Mouse (Mus musculus): ENCODE measurements around the gene Mymk. TPM values are rescaled to one million over a fixed set of nuclear protein-coding genes. Genes with fewer than 3 reads are reported as not detected.
A peak's percentile ranks its signal among the peaks of the same experiment; 100 is the strongest.

Mymk gene
- polyA plus RNA-seq, 1 experiment from 2014 or later = 2.6 TPM

DNA sequence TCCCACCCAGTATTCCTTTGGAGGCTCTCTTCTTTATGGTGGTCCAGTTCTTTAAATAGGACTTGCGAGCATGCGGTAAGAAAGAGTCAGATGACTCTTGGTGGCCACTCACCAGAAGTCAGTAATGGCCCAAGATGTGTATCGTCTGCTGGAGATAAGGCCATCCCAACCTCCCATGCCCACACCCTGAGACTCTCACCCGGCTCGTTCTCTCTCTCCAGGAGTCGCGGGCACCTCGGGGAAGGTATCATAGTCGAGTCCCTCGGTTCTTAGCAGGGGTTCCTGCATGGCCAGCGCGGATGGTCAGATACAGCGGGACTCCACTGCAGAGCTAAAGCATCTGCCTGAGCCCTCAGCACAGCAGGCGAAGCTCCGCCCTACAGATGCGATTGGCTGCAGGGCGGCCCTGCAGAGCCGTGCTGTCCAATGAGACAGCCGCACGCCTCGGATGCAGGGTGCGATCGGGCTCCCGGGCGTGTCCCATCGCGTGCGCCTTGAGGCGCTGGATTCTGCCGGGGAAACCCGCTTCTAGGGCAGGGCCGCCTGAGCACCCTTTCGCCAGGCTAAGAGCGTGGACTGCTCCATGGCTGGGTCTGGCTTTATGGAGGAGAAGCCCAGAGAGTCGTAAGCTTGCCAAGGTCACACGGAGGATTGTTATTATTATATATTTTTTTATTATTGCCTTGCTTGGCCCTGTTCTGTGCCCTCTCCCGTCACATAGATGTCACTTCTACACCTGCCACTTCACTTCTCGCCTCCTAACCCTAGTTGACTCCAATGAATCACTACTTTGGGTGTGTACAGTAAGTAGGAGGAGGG, 44.2 kb downstream of the Mymk start, which contains the start of gene Slc2a6:
TSS of gene Slc2a6 (minus strand) at position 381 of the 819 bp plus-strand sequence.
- H3K9ac ChIP-seq = peak within 1 kb of the TSS; percentile 42; the same call in 1 of the 2 replicates
- peak within 1 kb of the TSS; percentile 52 for H3K4me2 ChIP-seq (replicated peaks)
- 0 out of 2 replicates have a peak within 1 kb of the TSS, but pooled peaks have one; percentile 19 for H3K27ac ChIP-seq
- H3K27me3 ChIP-seq = peaks cover 23% of the 10 kb centered on the region
- H3K36me3 ChIP-seq = no peaks in the 10 kb centered on the region
- ATAC-seq (ENCODE audit: low FRiP score) = peak; percentile 99
- no peaks in the 10 kb centered on the region for H3K9me3 ChIP-seq (replicated peaks)
- peaks cover 12% of the 10 kb centered on the region for H3K4me1 ChIP-seq
- peak within 1 kb of the TSS; percentile 30 for H3K4me3 ChIP-seq
- 3% methylated on average over 38 of the region's 38 CpGs for WGBS

DNA sequence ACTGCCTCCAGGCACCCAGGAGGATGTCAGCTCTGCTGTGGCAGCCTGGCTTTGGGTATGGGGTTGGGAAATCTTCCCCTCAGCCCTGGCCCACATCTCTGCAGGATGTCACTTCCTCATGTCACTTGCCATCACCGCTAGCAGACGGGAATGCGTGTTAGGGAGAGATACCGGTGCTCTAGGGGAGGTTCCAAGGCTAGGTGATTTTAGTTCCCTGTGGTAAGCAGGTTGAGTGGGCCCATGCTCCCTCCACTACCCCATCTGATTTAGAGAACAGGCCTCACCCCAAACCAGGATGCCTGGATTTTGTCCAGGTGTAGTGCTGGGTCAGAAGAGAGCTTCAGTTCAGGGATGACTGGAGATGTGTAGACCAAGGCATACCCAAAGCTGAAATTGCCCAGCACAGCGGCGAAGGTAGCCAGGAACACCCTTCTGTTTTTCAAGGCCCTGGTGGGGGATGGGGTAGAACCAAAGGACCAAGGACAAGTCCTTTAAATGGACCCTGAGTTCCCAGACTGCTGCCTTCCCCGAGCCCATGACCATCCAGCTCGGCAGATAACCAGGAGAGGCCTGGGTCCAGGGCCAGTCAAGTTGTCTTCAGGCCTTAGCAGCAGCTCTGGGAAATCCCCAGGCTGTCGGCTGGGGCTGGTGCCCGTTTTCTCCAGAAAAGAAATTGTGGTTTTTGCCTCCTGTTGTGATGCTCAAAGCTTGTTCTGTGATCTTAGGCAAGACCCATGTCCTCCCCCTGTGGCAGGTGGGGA, 44.9 kb downstream of the Mymk start:
- Histone ChIP-seq H3K27me3 (peaks cover 23% of the 10 kb centered on the region), H3K9ac (peak overlapping the region; percentile 42; the same call in 1 of the 2 replicates), H3K4me3 (peak overlapping the region; percentile 30), H3K27ac (no peak overlapping the region), H3K9me3 (replicated peaks) (no peaks in the 10 kb centered on the region), H3K4me2 (replicated peaks) (peak overlapping the region; percentile 52), H3K4me1 (peaks cover 12% of the 10 kb centered on the region), H3K36me3 (no peaks in the 10 kb centered on the region)
- WGBS = 71% methylated on average over 10 of the region's 10 CpGs
- no peak for ATAC-seq (ENCODE audit: low FRiP score)

GRCm38 (mm10) chr2:27026332-27026731, 45.6 kb downstream of the Mymk start:
- peaks cover 12% of the 10 kb centered on the region for H3K4me1 ChIP-seq
- H3K9me3 ChIP-seq (replicated peaks) = no peaks in the 10 kb centered on the region
- H3K27me3 ChIP-seq = peaks cover 23% of the 10 kb centered on the region
- ATAC-seq (ENCODE audit: low FRiP score) = no peak
- no peak overlapping the region for H3K9ac ChIP-seq
- H3K36me3 ChIP-seq = 0 out of 2 replicates have a peak, but pooled peaks cover 2% of the 10 kb centered on the region
- H3K27ac ChIP-seq = no peak overlapping the region
- H3K4me2 ChIP-seq (replicated peaks) = no peak overlapping the region
- 91% methylated on average over 3 of the region's 3 CpGs for WGBS
- no peak overlapping the region for H3K4me3 ChIP-seq

DNA sequence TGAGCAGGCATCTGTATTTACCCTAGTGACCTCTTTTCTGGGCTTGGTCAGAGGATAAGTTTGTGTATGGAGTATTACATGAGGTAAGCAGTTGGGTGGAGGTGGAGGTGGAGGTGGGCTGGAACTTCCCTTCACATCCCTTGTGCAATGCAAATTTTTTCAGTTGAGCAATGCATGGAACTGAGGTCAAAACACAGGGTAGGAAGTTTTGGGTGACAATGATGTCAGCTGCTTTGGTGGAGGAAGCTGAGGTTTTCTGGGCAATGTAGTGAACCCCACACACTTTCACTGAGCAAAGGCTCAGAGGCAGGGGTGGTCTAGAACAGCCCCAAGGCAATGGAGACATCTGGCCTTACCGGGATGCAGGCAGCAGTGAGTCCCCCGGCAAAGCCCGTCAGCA, 46.4 kb downstream of the Mymk start:
- no peak for ATAC-seq (ENCODE audit: low FRiP score)
- 81% methylated on average over 3 of the region's 3 CpGs for WGBS

GRCm38 (mm10) chr2:27024136-27024535, 47.8 kb downstream of the Mymk start:
- Histone ChIP-seq H3K36me3 (peaks cover 20% of the 10 kb centered on the region), H3K27ac (no peak overlapping the region)

More for the DNA sequence above, 46.4 kb downstream of the Mymk start:
- Histone ChIP-seq H3K27me3 (peaks cover 21% of the 10 kb centered on the region), H3K4me3 (no peak overlapping the region), H3K9me3 (replicated peaks) (no peaks in the 10 kb centered on the region), H3K27ac (no peak overlapping the region), H3K4me2 (replicated peaks) (no peak overlapping the region), H3K9ac (no peak overlapping the region), H3K4me1 (peaks cover 12% of the 10 kb centered on the region), H3K36me3 (0 out of 2 replicates have a peak, but pooled peaks cover 6% of the 10 kb centered on the region)

GRCm38 (mm10) chr2:27022612-27023011, 49.4 kb downstream of the Mymk start:
- Histone ChIP-seq H3K36me3 (peaks cover 35% of the 10 kb centered on the region), H3K9ac (no peak overlapping the region), H3K9me3 (replicated peaks) (no peaks in the 10 kb centered on the region), H3K4me1 (peaks cover 9% of the 10 kb centered on the region; the same call in 1 of the 2 replicates), H3K4me2 (replicated peaks) (no peak overlapping the region), H3K27ac (no peak overlapping the region), H3K4me3 (no peak overlapping the region), H3K27me3 (0 out of 2 replicates have a peak, but pooled peaks cover 3% of the 10 kb centered on the region)
- ATAC-seq (ENCODE audit: low FRiP score) = no peak
- WGBS = 76% methylated on average over 6 of the region's 6 CpGs

More at GRCm38 (mm10) chr2:27024136-27024535, 47.8 kb downstream of the Mymk start:
- H3K4me3 ChIP-seq = no peak overlapping the region
- no peak for ATAC-seq (ENCODE audit: low FRiP score)
- H3K9me3 ChIP-seq (replicated peaks) = no peaks in the 10 kb centered on the region
- WGBS = 87% methylated on average over 14 of the region's 14 CpGs
- H3K4me1 ChIP-seq = peaks cover 12% of the 10 kb centered on the region
- H3K27me3 ChIP-seq = peaks cover 12% of the 10 kb centered on the region; the same call in 1 of the 2 replicates
- H3K9ac ChIP-seq = no peak overlapping the region
- no peak overlapping the region for H3K4me2 ChIP-seq (replicated peaks)

- WGBS = 78% methylated on average over 1 of the region's 1 CpGs
- no peak for ATAC-seq (ENCODE audit: low FRiP score)
- Histone ChIP-seq H3K9me3 (replicated peaks) (no peaks in the 10 kb centered on the region), H3K27ac (no peak overlapping the region), H3K4me1 (no peaks in the 10 kb centered on the region), H3K4me2 (replicated peaks) (no peak overlapping the region), H3K9ac (no peak overlapping the region), H3K4me3 (no peak overlapping the region), H3K27me3 (no peaks in the 10 kb centered on the region), H3K36me3 (peaks cover 49% of the 10 kb centered on the region)
These were observed 50.9 kb downstream of the Mymk start for GRCm38 (mm10) chr2:27021103-27021502.

DNA sequence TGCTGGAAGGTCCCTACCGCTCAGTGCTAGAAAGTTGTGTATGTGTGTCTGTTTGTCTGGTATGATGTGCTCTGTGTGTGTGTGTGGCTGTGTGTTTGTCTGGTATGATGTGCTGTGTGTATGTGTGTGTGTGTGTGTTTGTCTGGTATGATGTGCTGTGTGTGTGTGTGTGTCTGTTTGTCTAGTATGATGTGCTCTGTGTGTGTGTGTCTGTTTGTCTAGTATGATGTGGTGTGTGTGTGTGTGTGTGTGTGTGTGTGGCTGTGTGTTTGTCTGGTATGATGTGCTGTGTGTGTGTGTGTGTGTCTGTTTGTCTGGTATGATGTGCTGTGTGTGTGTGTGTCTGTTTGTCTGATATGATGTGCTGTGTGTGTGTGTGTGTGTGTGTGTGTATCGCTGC, 52.4 kb downstream of the Mymk start:
- Histone ChIP-seq H3K9ac (no peak overlapping the region), H3K27me3 (no peaks in the 10 kb centered on the region), H3K4me2 (replicated peaks) (no peak overlapping the region), H3K36me3 (peaks cover 64% of the 10 kb centered on the region), H3K4me3 (no peak overlapping the region), H3K27ac (no peak overlapping the region), H3K4me1 (no peaks in the 10 kb centered on the region), H3K9me3 (replicated peaks) (no peaks in the 10 kb centered on the region)
- 93% methylated on average over 2 of the region's 2 CpGs for WGBS
- ATAC-seq (ENCODE audit: low FRiP score) = no peak

GRCm38 (mm10) chr2:27017802-27018201, 54.2 kb downstream of the Mymk start:
- Histone ChIP-seq H3K27me3 (no peaks in the 10 kb centered on the region), H3K9ac (no peak overlapping the region), H3K27ac (no peak overlapping the region), H3K36me3 (peaks cover 78% of the 10 kb centered on the region), H3K4me2 (replicated peaks) (no peak overlapping the region), H3K9me3 (replicated peaks) (no peaks in the 10 kb centered on the region), H3K4me3 (no peak overlapping the region), H3K4me1 (no peaks in the 10 kb centered on the region)
- ATAC-seq (ENCODE audit: low FRiP score) = 0 out of 2 replicates have a peak, but pooled peaks have one; percentile 22
- WGBS = 56% methylated on average over 5 of the region's 5 CpGs

Other genes starting within 250 kb of the Mymk start
- gene Abo, start 207.2 kb downstream of the Mymk start, polyA plus RNA-seq (2016; fragmentation: Nextera tagmentation; extraction: Ambion mirVana) = not detected in 2 replicates
- 30.8 and 32.3 TPM in 2 replicates for gene Surf6, start 169.3 kb downstream of the Mymk start, polyA plus RNA-seq (2016; fragmentation: Nextera tagmentation; extraction: Ambion mirVana)
- gene Med22, start 161.5 kb downstream of the Mymk start, polyA plus RNA-seq (2016; fragmentation: Nextera tagmentation; extraction: Ambion mirVana) = 107 and 116 TPM in 2 replicates
- 461 and 470 TPM in 2 replicates for gene Rpl7a, start 161.4 kb downstream of the Mymk start, polyA plus RNA-seq (2016; fragmentation: Nextera tagmentation; extraction: Ambion mirVana)
- 50.1 and 50.4 TPM in 2 replicates for gene Surf2, start 155.8 kb downstream of the Mymk start, polyA plus RNA-seq (2016; fragmentation: Nextera tagmentation; extraction: Ambion mirVana)
- gene Surf1, start 155.6 kb downstream of the Mymk start, polyA plus RNA-seq (2016; fragmentation: Nextera tagmentation; extraction: Ambion mirVana) = 55.0 and 58.6 TPM in 2 replicates
- gene Surf4, start 138.3 kb downstream of the Mymk start, polyA plus RNA-seq (2016; fragmentation: Nextera tagmentation; extraction: Ambion mirVana) = 154 and 156 TPM in 2 replicates
- gene Stkld1, start 138.1 kb downstream of the Mymk start, polyA plus RNA-seq (2016; fragmentation: Nextera tagmentation; extraction: Ambion mirVana) = 0.17 and 0.22 TPM in 2 replicates
- 40.9 and 42.0 TPM in 2 replicates for gene Rexo4, start 107.8 kb downstream of the Mymk start, polyA plus RNA-seq (2016; fragmentation: Nextera tagmentation; extraction: Ambion mirVana)
- gene Adamts13, start 98.8 kb downstream of the Mymk start, polyA plus RNA-seq (2016; fragmentation: Nextera tagmentation; extraction: Ambion mirVana) = 0.07 TPM in 1 of 2 replicates, not detected in the other
- gene Cacfd1, start 62.3 kb downstream of the Mymk start, polyA plus RNA-seq (2016; fragmentation: Nextera tagmentation; extraction: Ambion mirVana) = 115 TPM in 2 replicates
- gene Slc2a6, start 44.2 kb downstream of the Mymk start, polyA plus RNA-seq (2016; fragmentation: Nextera tagmentation; extraction: Ambion mirVana) = 3.5 and 4.1 TPM in 2 replicates
- gene Adamtsl2, start 7.2 kb upstream of the Mymk start, polyA plus RNA-seq (2016; fragmentation: Nextera tagmentation; extraction: Ambion mirVana) = 6.1 and 9.0 TPM in 2 replicates
- gene Fam163b, start 70.3 kb upstream of the Mymk start, polyA plus RNA-seq (2016; fragmentation: Nextera tagmentation; extraction: Ambion mirVana) = 0.43 and 0.52 TPM in 2 replicates
- 1.7 and 2.3 TPM in 2 replicates for gene Dbh, start 93.1 kb upstream of the Mymk start, polyA plus RNA-seq (2016; fragmentation: Nextera tagmentation; extraction: Ambion mirVana)
- gene Sardh, start 176.2 kb upstream of the Mymk start, polyA plus RNA-seq (2016; fragmentation: Nextera tagmentation; extraction: Ambion mirVana) = 11.8 and 12.2 TPM in 2 replicates

Measured in hindbrain, embryonic 12.5 days (tissue).